Mouse (Mus musculus): Measurements from ENCODE around the gene Cers5. TPM values are rescaled to one million over a fixed set of nuclear protein-coding genes. Genes with fewer than 3 reads are reported as not detected.

Cers5 gene
- total RNA-seq, 2 experiments from 2014 or later, result 35.9 to 41.6 TPM

Other genes starting within 250 kb of the Cers5 start
- 10 to 100 TPM; 10.5 to 13.7 TPM for gene Faim2, start 244.7 kb downstream of the Cers5 start, total RNA-seq (2021)
- gene Aqp2, start 193.8 kb downstream of the Cers5 start, total RNA-seq (2021), result 1 to 10 TPM in 1 of 2 experiments, under 1 TPM in 1; 0.33 to 1.4 TPM
- 1 to 10 TPM in 1 of 2 experiments, under 1 TPM in 1; 0.61 to 1.6 TPM for gene Aqp5, start 182.1 kb downstream of the Cers5 start, total RNA-seq (2021)
- not detected for gene Aqp6, start 171.5 kb downstream of the Cers5 start, total RNA-seq (2021)
- 10 to 100 TPM; 32.1 TPM for gene Racgap1, start 121.2 kb downstream of the Cers5 start, total RNA-seq (2021)
- 1 to 10 TPM in 1 of 2 experiments, under 1 TPM in 1; 0.75 to 1.5 TPM for gene Asic1, start 102.5 kb downstream of the Cers5 start, total RNA-seq (2021)
- gene Smarcd1, start 70.8 kb downstream of the Cers5 start, total RNA-seq (2021), result 10 to 100 TPM; 47.1 to 49.6 TPM
- gene Gm17349, start 67.4 kb downstream of the Cers5 start, total RNA-seq (2021), result 10 to 100 TPM; 10.9 to 24.6 TPM
- 1,000 to 10,000 TPM; 1,543 to 1,818 TPM for gene Gpd1, start 55.4 kb downstream of the Cers5 start, total RNA-seq (2021)
- gene Cox14, start 47.3 kb downstream of the Cers5 start, total RNA-seq (2021), result 100 to 1,000 TPM; 178 to 185 TPM
- 10 to 100 TPM; 37.7 to 39.7 TPM for gene Lima1, start 102.6 kb upstream of the Cers5 start, total RNA-seq (2021)
- gene Fam186a, start 194.2 kb upstream of the Cers5 start, total RNA-seq (2021), result under 1 TPM; 0.06 to 0.09 TPM
- gene Larp4, start 197.2 kb upstream of the Cers5 start, total RNA-seq (2021), result 100 to 1,000 TPM; 101 to 103 TPM